Mouse (Mus musculus) monocyte, adult 5-6 weeks (primary cell): ENCODE measurements around the gene Fignl2. TPM values are rescaled to one million over a fixed set of nuclear protein-coding genes. Genes with fewer than 3 reads are reported as not detected.

Experiments
- ATAC-seq: fragments of 153-309, 156-312 bp; replicated peaks from 2 replicates; pipeline ENCODE4 v1.8.0; 2017; ENCODE audit warnings: mild to moderate bottlenecking; ENCODE audit not compliant: low TSS enrichment, insufficient number of reproducible peaks, severe bottlenecking, poor library complexity, low FRiP score
- total RNA-seq: library from RNA; stranded (forward); fragments of 200-1000, 200-491, 200-594 nt; gene quantifications from 3 replicates; pipeline ENCODE4 v1.2.3, GENCODE M21; 2017

Fignl2 gene
- total RNA-seq, 1 experiment from 2014 or later: 0.57 TPM

DNA sequence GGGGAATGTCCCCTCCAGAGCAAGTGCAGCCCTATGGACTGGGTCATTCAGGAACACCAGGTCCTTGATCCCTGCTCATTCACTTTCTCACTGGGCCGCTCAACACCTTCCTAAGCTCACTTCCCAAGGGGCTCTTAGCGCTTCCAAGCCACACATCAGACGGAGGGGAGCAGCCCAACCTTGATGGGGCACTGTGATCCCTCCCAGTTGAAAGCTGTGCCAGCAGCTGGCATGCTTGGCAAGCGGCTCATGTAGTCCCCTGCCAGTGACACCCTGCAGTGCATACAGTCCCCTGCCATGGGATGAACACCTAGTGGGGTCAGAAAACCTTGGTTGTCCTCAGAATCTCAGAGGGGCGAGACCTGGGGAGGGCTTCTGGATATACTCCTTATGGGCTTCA is 4.3 kb downstream of the Fignl2 start:
- ATAC-seq: no peak

DNA sequence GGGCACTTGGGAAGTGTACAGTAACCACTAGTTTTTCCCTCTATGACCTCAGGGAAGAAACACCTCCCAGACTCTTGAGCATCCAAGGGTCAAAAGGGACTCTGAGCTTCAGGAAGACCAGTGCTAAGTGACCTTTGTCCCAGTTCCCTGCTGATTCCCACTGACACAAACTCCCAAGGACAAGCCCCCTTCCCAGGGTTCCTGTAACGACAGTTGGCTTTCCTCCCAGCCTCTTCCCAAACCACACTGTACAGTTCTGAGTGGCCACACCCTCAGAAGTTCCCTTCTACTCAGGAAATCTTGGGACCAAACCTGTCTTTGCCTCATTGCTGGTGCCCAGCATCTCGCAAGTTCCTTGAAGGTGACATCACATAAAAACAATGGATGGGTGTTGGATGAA is 5.6 kb downstream of the Fignl2 start:
- ATAC-seq: no peak

DNA sequence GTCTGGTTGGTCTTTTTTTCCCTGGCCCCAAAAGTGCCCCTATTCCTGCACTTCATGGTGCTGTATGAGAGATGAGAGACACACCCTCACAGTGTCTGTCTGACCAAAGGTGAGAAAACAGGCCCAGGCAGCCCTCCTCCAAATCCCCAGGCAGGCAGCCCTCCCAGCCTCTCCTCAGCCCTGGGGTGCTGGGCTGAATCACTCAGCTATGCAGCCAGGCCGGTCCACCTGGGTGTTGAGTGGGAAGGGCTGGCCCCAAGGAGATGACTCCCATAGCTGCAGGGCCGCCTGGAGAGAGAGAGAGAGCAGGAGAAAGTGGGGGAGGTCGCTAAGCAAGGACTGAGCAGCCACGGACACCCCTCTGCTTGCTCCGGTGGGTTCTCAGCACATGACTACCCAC is 7.6 kb downstream of the Fignl2 start:
- no peak for ATAC-seq

DNA sequence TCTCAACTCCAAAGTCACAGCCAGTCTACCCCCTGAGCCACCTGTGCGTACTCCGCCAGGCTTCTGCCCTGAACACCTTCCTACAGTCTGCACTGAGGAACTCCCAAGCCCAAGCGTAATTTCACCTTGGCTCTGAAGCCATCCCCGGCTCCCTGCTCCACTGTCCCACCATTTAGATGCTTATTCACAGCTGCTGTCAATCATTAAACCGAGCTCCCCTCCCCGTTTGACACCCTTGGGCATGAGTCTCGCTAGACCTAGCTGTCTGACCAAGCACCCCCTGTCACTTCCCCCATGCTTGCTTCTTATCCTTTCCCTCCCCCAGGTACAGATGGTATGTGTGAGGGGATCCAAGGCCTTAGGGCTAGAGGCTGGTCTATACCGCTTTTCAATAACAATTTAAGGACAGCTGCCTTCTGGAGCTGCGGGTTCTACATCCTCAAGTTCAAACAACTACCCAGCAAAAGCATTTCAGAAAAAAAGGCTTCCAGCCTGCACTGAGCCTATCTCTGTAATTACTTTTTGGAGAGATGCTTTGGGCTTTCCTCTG is 8.7 kb downstream of the Fignl2 start:
- ATAC-seq: no peak

DNA sequence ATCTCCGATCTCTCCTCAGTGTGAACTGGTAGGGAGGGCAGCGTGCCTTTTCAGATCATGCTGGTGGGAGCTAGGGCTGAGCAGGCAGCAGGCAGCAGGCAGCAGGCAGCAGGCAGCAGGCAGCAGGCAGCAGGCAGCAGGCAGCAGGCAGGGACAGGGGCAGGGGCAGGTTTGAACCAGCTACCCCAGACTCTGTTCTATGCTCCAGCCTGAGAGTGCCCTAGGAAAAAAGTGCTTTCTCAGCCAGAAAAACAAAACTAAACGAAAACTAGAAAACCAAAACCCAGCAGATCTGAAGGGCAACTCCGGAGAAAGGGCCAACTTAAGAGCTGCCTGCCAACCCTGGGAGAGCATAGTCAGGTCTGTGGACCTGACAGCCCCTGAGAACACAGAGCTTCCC is 9.7 kb downstream of the Fignl2 start:
- ATAC-seq: no peak

DNA sequence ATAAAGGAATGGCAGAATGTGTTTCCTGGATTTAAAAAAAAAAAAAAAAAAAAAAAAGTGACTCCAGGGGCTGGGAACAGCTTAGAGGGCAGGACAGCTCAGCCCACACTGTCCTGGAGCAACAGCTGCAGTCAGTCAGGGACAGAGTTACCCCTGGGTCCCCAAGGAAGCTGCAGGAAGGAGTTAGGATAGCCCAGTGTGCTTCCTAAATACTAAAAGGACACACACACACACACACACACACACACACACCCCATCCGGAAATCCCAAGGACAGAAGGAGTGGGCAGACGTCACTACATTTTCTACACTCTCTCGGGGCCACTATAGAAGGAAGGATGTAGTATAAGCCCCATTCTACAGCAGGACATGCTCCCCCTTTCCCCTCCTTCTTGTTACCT is 10.3 kb downstream of the Fignl2 start:
- no peak for ATAC-seq

DNA sequence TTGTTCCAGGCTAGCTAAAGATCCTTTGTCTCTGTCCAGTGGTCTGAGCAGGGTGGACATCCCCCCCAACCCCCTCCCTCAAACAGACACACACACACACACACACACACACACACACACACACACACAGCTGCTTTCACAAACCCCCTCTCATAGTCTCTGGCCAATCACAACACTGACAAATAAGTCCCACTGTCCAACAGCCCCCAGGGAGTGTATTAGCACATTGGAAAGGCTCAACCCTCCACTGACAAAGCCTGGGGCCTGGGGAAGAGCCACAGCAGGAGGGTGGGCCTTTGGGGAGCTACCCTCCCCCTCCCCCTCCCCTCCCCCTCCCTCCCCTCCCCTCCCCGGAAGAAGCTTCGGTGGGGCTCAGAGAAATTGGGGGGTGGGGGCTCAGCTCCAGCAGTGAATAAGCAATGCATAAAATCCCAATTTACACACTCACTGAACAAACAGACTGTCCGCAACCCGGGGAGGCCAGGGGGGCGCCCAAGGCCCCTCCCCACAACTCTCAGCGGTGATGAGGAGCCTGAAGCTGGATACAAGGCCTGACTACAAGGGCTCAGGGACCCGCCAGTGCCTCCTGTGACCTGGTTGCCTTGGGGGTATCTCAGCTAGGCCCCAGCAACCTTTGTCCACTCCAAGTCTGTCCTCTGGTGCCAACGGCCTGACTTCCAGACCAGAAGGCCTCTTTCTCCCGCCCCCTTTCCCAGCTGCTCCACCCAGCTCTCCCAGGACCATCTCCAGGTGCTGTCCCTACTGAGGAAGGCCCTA is 11.3 kb downstream of the Fignl2 start:
- ATAC-seq: no peak

DNA sequence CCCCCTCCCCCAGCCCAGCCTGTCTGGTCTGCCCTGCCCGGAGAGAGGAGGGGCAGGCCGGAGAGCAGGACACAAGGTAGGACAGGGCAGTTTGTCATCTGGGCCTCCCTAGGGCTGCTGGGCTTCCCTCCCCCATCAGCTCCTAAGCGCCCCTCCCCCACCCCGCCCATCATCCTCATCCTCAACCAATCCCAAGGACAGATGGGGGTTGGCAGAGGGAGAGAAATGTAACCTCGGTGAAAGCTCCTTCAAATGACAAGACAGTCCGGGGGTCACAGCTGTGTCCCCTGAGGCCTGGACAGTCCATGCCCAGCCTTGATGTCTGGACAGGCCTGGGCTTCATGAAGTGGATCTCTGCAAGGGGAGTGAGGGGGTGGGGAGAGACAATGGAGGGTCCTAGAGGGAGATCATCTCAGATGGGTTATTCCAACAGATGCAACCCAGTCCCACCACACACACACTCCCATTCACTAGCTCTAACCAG is 12.0 kb downstream of the Fignl2 start:
- ATAC-seq: no peak

DNA sequence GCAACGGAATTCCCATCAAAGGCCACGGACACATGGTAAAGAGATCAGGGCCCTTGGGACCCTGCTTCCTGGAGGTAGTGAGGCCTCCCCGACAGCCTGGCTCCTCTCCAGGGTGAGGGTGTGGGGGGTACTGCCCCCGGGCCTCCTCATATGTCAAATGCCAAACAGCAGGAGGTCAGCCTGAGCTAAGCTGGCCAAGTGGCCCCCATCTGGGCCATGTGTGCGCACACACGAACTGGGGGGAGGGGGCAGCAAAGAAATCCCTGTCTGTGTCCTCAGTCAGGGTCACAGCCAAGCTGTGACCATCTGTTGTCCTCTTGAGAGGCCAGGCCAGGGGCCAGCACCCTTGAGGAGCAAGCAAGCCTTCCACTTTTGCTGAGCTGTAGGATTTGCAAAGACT is 13.3 kb downstream of the Fignl2 start:
- no peak for ATAC-seq

DNA sequence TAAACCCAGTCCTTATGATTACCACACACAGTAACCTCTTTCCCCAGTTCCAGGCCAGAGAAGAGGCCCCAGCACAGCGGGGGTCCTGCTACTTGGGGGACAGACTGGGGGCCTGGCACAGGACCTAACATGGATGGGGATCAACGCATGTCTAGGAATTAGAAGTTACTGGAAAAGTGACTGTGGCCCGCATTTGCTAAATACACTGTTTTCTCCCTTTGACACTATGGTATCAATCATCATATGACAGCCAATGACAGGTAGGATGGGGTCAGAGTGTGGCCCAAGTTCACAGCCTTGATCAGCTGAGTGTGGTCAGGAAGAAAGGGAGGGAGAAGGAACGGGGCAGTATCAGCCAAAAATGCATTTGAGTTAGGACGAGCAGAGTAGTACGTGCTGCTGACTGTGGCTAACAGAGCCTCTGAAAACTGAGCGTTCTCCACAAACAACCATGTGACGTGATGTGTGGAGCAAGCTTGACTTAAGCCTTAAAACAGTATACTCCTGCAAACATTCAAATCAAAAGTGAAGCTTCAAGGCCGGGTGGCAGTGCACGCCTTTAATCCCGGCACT is 18.0 kb downstream of the Fignl2 start:
- ATAC-seq: no peak

DNA sequence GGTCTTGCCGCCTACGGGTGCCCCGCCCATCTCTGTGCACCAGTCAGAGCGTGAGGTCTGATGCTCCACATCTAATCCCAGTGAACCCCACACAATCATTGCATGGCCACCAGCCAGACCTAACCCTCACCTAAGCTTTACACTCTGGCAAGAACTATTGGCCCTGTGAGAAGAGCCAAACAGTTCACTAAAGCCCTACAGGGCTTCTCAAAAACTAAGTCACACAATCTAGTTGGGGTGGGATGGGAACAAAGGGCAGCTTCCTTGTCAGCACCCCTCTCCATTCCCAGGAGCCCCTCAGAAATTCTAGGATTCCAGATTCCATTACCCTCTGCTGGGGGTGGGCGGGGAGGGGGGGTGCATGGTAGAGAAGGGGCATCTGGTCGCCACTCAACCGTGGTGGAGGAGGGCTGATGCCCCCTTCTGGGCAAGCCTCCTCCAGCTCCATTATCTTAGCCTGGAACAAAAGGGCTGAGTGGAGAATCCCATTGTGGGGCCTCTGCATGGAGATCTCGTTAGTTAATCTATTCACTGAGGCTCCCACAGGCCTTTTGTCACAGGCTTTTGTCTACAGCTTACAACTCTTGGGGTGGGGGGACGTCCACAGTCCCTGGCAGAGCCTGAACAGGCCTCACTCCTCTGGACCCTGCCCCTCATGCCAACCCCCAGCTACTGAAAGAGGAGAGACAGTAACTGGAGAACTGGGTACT is 18.6 kb downstream of the Fignl2 start:
- ATAC-seq: no peak

DNA sequence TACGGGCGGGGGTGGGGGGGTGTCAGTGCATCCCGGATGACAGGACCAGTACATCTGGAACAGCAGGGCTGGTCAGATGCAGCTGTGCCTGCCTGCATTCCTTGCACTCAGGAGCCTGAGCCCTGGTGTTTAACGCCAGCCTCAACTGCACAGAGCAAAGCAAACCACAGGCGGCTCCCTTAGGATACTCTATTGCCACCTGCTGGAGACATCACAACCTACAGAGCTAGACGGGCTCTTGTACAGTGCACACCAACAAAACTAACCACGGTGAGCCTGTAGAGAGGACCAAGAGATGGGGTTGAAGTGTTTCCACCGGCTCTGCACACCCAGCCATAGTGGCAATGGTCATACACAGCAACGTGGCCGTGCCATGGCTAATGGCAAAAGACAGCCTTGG is 22.1 kb downstream of the Fignl2 start:
- ATAC-seq: no peak

DNA sequence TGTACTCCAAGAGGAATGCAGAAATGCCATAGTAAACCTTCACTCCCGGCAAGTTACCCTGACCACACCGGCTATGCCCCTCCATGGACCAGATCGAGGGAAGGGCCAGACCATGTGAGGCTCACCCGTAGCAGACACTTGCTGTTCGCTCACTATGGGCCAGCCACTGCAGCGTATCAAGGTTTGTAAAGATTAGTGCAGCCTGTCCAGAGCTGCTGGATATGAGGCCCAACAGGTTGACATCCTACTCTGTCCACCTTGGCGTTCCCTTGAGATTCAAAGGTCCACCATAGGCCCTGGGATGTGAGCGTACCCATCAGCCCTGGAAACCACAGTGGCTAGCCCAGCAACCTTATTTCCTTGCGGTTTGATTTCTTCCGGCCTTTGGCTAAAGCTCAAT is 23.8 kb downstream of the Fignl2 start:
- ATAC-seq: no peak

DNA sequence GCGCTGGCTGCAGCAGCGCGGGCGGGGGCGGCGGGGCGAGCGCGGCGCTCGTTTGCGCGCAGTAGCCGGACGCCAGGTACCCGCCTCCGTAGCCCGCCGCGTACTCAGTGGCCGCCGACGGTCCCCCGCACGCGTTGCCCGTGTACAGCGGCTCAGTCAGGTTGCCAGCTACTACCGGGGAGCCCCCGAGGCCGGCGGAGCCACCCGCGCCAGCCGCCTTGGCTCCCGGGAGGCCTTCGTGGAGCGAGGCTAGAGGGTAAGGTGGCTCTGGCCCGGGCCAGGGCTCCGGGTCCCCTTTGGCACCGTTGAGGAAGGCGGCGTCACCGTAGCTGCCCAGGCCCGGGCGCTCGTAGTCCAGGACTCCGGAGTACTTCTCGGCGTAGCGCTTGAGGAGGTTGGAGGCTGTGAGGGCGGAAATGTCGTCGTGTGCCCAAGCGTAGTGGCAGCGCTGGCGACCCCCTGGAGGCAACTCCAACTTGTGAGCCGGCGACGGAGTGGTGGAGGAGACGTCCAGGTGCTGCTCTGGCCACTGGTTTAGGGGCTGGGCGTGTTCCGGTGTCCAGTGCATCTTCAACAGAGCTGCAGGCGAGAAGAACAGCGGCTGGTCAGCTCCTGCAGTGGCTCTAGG is 24.4 kb downstream of the Fignl2 start:
- no peak for ATAC-seq

DNA sequence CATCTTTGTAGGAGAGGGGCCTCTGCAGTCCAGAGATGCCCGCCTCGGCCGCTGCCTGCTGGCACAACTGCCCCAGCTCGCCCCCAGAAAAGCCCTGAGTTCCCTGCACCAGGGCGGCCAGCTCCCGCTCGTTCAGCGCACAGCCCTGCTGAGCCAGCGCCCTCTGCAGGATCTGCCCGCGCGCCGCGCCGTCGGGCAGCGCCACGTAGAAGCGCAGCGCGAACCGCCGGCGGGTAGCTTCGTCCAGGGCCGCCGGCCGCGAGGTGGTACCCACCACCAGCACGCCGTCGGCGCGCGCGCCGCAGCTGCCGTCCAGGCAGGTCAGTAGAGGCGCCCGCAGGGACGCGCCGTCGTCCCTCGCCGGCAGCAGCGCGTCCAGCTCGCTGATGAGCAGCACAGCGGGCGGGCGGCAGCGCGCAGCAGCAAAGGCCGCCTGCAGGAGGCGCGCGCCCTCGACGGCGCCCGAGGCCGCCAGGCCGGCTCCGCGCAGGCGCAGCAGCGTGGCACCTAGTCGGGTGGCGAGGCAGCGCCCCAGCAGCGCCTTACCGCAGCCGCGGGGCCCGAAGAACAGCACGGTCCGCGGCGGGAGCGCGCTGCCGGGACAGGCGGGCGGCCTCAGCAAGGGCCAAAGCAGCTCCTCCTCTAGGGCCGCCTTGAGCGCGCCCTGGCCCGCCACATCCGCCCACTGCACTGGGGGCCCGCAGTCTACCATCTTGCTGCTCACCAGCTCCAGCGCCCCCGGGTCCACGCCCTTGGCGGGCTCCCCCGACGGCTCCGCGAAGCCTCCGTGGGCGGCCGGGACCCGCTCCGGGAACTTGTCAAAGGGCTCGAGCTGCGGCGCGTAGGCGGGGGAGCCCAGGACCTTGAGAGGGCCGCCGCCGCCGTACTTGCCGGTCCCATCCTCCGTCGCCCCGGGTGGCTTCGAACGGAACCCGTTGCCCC is 25.5 kb downstream of the Fignl2 start:
- no peak for ATAC-seq

DNA sequence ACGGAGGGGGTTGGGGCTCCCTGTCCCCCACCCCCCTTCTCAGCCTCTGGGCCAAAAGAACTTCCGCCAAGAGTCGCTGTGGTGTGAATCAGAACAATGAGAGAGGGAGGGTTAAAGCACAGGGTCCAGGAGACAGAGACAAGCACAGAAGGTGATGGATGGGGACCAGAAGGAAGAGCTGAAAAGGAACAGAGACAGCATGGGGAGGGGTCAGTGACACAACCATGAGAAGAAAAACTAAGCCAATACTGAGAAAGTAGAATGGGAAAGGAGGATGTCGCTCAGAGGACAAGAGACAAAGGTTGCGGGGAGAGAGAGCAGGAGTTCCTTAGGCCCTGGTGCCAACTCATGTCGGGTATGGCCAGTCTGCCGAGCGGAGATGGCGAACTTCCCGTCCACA is 26.5 kb downstream of the Fignl2 start:
- ATAC-seq: no peak

DNA sequence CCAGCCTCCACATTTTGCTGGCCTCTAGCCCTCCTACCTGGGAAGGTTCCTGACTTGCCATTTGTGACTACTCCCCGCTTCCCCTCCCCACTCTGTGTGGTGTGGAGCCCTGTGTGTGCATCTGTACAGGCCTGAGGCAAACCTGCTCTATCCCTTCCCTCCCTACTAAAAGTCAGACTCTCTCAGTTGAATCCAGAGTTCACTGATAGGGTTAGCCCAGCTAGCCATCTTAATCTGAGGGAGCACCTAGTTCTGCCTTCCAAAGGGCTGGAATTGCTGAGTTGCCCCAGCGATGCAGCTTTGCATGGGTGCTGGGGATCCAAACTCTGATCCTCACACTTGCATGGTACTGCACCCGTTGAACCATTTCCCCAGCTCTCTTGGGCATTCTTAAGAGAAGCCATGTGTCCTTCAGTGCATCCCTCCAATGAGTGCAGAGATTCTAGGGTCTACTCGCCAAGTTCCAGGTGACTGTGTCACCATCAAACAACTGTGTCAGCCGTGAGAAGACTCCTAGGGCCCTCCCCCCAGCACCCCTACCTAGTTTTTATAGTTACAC is 29.9 kb downstream of the Fignl2 start:
- ATAC-seq: no peak

DNA sequence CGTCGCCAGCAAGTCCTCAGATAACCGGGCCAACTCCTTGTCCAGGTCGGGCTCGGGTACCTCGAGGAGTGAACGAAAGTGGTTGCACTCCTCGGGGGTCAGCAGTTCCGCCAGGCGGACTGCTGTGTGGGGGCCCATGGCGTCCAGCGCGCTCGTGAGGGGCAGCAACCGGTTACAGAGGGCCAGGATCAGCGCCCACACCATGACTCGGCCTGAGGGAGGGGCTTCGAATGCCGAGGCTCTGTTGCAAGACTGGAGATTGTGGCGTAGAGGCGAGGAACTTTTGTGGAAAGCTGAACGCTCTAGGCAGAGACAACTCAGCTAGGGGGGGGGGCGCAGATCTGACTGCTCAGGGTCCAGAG is 31.2 kb downstream of the Fignl2 start, which contains the start of gene Gm47841:
TSS of gene Gm47841 (minus strand) at position 204 of the 362 bp plus-strand sequence.
- no peak for ATAC-seq
